Mouse (Mus musculus): Measurements from ENCODE around the gene Olfr889.

Gene Olfr889
- long read RNA-seq, experiment 1: 0 reads
- long read RNA-seq, experiment 2: 0 reads

- intact Hi-C loops (cut with DNase I): no loop called here
These were observed at the start of gene Olfr889 for GRCm38 (mm10) chr9:38114898-38115297. Gene Olfr889 (plus strand): TSS chr9:38115198.

GRCm38 (mm10) chr9:38083772-38084171, 31.2 kb upstream of the Olfr889 start, which contains the start of gene Olfr887:
Gene Olfr887 (plus strand): TSS chr9:38084072.
- intact Hi-C loops (cut with DNase I): no loop called here

- intact Hi-C loops (cut with DNase I): no loop called here
These were observed 7.2 kb upstream of the Olfr889 start, which contains the start of gene Olfr888 for GRCm38 (mm10) chr9:38107828-38108227. Gene Olfr888 (plus strand): TSS chr9:38108128.

- intact Hi-C loops (cut with DNase I): no loop called here
These were observed 27.2 kb downstream of the Olfr889 start, which contains the start of gene Olfr890 for GRCm38 (mm10) chr9:38142217-38142616. Gene Olfr890 (plus strand): TSS chr9:38142517.

- intact Hi-C loops (cut with DNase I): loop anchor here (5.0 kb wide), 1 partner anchor 114 kb away; no protein-coding TSS in a partner anchor
These were observed 53.3 kb downstream of the Olfr889 start for GRCm38 (mm10) chr9:38168341-38168740.

Data from adrenal gland (tissue).